Comparison of ENCODE assay signal across 17 mouse cellular contexts in the genomic region with DNA sequence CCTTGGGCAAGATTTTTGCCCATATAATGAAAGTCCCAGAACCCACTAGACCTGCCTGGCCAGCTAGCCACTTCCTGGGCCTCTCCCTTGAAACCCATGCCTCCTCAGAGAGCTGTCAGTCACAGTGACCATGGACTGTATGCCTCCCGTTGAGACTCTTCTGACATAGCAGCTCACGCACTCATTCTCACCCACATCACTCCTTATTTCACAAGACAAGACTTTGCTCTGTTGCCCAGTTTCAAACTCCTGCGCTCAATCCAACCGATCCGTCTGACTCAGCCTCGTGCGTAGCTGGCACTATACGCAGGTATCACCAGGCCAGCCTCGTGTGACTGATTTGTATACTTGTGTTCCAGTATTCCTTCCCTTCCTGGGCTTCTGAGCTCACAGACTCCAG.
"Had no signal": no experiment of that assay in that cellular context is flagged by ENCODE, and none has a peak within 500 bp of the region (broad histone marks: within the 10 kb centered on the region; RNA-seq: fewer than 3 reads in every experiment).

No protein-coding gene starts in this region.

- H3K27me3 ChIP-seq: limb, embryonic 13.5 days; liver, embryonic 12.5 days; midbrain, embryonic 12.5 days; neural tube, embryonic 13.5 days; stomach, embryonic 15.5 days had no signal

- H3K27ac ChIP-seq: layer of hippocampus, adult 2 months; limb, embryonic 13.5 days; liver, embryonic 12.5 days; midbrain, embryonic 12.5 days; neural tube, embryonic 13.5 days; stomach, embryonic 15.5 days had no signal

- H3K9ac ChIP-seq: limb, embryonic 13.5 days; liver, embryonic 12.5 days; lung, embryonic 14.5 days; midbrain, embryonic 12.5 days; neural tube, embryonic 13.5 days; stomach, embryonic 15.5 days had no signal

- H3K36me3 ChIP-seq: limb, embryonic 13.5 days; midbrain, embryonic 12.5 days; neural tube, embryonic 13.5 days; stomach, embryonic 15.5 days had no signal

- ATAC-seq: liver, embryonic 12.5 days; midbrain, embryonic 16.5 days had no signal

- H3K9me3 ChIP-seq: limb, embryonic 13.5 days; liver, embryonic 12.5 days; neural tube, embryonic 13.5 days; stomach, embryonic 15.5 days had no signal

- H3K4me2 ChIP-seq: limb, embryonic 13.5 days; liver, embryonic 12.5 days; lung, embryonic 14.5 days; midbrain, embryonic 12.5 days; neural tube, embryonic 13.5 days; stomach, embryonic 15.5 days had no signal

- H3K4me3 ChIP-seq: layer of hippocampus, adult 2 months; limb, embryonic 13.5 days; liver, embryonic 12.5 days; midbrain, embryonic 12.5 days; neural tube, embryonic 13.5 days; stomach, embryonic 15.5 days had no signal

- DNase-seq: kidney, adult 9 months; kidney, postnatal 10 days; kidney, postnatal 4 days; left cerebral cortex, postnatal 4 days; lung, embryonic 14.5 days; lung, postnatal 10 days; lung, postnatal 4 days; right cerebral cortex, postnatal 14 days; thymus, adult 18-20 months; thymus, postnatal 14 days had no signal
